Mouse (Mus musculus) neural tube, embryonic 15.5 days (tissue): ENCODE results near the gene Usp34. TPM values are rescaled to one million over a fixed set of nuclear protein-coding genes. Genes with fewer than 3 reads are reported as not detected.

Experiments used
- ATAC-seq: fragments of 200-750 bp; cut with Nextera tagmentation; 2 replicates; pipeline ENCODE4 v1.8.0; 2017; ENCODE audit warnings: mild to moderate bottlenecking, moderate TSS enrichment, moderate library complexity; ENCODE audit not compliant: low FRiP score
- H3K27ac ChIP-seq: fragments of 300-500 bp; sonication (generic); replicated peaks from 2 replicates; pipeline ENCODE4 v1.5.1; 2015; ENCODE audit warnings: mild to moderate bottlenecking, inconsistent platforms
- H3K27me3 ChIP-seq: fragments of 300-500 bp; sonication (generic); replicated peaks from 2 replicates; pipeline ENCODE4 v1.6.1; 2015; ENCODE audit warnings: inconsistent platforms
- H3K36me3 ChIP-seq: fragments of 300-500 bp; sonication (generic); 2 replicates; pipeline ENCODE4 v1.6.1; 2015; ENCODE audit warnings: inconsistent platforms
- H3K4me1 ChIP-seq: fragments of 300-500 bp; sonication (generic); 2 replicates; pipeline ENCODE4 v1.6.1; 2015; ENCODE audit warnings: inconsistent platforms
- H3K4me2 ChIP-seq: fragments of 300-500 bp; sonication (generic); 2 replicates; pipeline ENCODE4 v1.6.1; 2015; ENCODE audit warnings: inconsistent platforms, mild to moderate bottlenecking, moderate library complexity
- H3K4me3 ChIP-seq: fragments of 300-500 bp; sonication (generic); replicated peaks from 2 replicates; pipeline ENCODE4 v1.5.1; 2015; ENCODE audit warnings: mild to moderate bottlenecking, inconsistent platforms
- H3K9ac ChIP-seq: fragments of 300-500 bp; sonication (generic); replicated peaks from 2 replicates; pipeline ENCODE4 v1.6.1; 2015; ENCODE audit warnings: mild to moderate bottlenecking, inconsistent platforms
- H3K9me3 ChIP-seq: fragments of 300-500 bp; sonication (generic); replicated peaks from 2 replicates; pipeline ENCODE4 v1.6.1; 2016; ENCODE audit warnings: inconsistent platforms
- WGBS: fragments of 180-500 bp; shearing (Covaris S2); methylation state at CpG from one replicate; pipeline ENCODE4 v1.1.7; 2015; ENCODE audit warnings: mixed read lengths; 5-methylcytosine and 5-hydroxymethylcytosine counted together
- microRNA-seq: library from miRNA; unstranded; fragments of <30 nt; microRNA quantifications from one replicate; pipeline ENCODE4, GENCODE M21; 2017
- polyA plus RNA-seq: library from polyadenylated mRNA; unstranded; fragments of >200 nt; fragmentation: Nextera tagmentation; extraction: Ambion mirVana; gene quantifications from 2 replicates; pipeline ENCODE4 v1.2.1, GENCODE M21; 2015

The Usp34 gene
- polyA plus RNA-seq, 1 experiment from 2014 or later = 26.3 TPM

DNA sequence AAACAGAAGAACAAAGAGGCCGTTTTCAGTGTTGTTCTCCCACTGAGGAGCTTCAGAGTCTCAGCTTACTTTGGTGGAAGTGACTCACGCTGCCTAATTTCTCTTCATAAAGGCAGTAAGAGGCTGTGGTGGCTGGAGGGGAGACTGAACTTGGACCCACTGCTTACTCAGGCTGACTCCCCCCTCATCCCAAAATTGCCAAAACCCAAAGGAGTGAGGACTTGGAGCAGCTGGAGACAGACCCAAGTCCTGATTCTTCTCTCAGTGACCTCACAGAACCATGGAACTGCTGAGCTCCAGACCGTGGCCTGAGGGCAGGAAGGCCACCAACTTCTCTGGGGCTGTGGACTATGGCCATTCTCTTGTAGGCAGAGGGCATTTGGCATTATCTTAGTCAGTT lies 212.3 kb downstream of the Usp34 start:
- Histone ChIP-seq H3K4me3 (no peak overlapping the region), H3K4me2 (no peak overlapping the region), H3K9me3 (no peaks in the 10 kb centered on the region), H3K36me3 (no peaks in the 10 kb centered on the region), H3K9ac (no peak overlapping the region), H3K27me3 (no peaks in the 10 kb centered on the region), H3K27ac (no peak overlapping the region), H3K4me1 (no peaks in the 10 kb centered on the region)
- WGBS = 81% methylated on average over 3 of the region's 3 CpGs
- ATAC-seq = no peak

DNA sequence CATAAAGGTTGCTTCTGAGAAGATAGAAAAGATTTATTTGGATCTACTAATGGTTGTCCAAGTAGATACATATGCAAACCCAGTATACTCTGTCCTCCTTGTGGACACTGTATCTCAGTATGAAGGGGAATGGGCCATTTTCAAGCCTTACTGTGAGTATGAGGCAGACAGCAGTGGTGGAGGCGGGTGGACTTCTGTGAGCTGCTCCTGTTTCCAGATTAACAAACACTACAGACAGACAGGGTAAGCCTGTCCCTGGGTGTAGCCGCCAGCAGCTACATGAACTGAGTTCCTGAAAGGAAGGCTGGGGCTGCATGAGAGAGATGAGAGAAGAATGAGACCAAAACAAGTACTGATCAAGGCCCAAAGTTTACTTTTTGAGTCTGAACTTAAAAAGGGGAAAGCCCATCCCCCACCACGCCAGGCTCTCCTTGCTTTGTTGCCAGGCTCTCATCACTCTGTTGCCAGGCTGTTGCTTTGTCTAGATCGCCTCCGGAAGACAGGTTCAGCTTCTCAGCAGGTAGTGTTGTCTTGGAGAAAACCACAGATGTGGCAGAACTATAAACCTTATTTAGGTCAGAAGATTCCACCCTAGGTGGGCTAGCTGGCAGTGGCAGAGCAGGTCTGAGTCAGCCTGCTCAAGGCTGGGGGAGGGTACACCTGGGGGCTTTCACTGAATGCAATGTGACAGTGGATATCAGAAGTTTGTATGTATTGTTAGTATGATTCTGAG lies 213.9 kb downstream of the Usp34 start, which contains the start of gene 1700093K21Rik:
Gene 1700093K21Rik (minus strand): TSS at position 683 of the 733 bp plus-strand sequence.
- Histone ChIP-seq H3K4me2 (no peak within 1 kb of the TSS), H3K27me3 (no peaks in the 10 kb centered on the region), H3K4me1 (no peaks in the 10 kb centered on the region), H3K36me3 (no peaks in the 10 kb centered on the region), H3K9me3 (no peaks in the 10 kb centered on the region), H3K9ac (no peak within 1 kb of the TSS), H3K27ac (no peak within 1 kb of the TSS), H3K4me3 (no peak within 1 kb of the TSS)
- WGBS = 38% methylated on average over 5 of the region's 5 CpGs
- no peak for ATAC-seq

DNA sequence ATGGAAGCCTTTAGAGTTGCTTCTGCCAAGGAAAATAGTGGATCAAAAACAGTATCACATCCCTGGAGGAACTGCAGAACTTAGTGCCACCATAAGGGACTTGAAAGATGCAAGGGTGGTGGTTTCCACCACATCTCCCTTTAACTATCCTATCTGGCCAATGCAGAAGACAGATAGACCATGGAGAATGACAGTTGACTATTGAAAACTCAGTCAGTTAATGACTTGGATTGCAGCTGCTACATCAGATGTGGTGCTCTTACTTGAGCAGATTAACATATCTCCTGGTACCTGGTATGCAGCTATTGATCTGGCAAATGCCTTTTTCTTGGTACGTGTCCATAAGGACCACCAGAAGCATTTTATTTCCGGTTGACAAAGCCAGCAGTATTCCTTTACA lies 230.8 kb downstream of the Usp34 start:
- Histone ChIP-seq H3K4me3 (no peak overlapping the region), H3K27me3 (no peaks in the 10 kb centered on the region), H3K36me3 (no peaks in the 10 kb centered on the region), H3K27ac (no peak overlapping the region), H3K9ac (no peak overlapping the region), H3K4me1 (no peaks in the 10 kb centered on the region), H3K9me3 (no peaks in the 10 kb centered on the region), H3K4me2 (no peak overlapping the region)
- ATAC-seq = no peak
- 98% methylated on average over 2 of the region's 2 CpGs for WGBS

Small RNAs within 50 kb of the gene (microRNA-seq; reads per million reads assigned to microRNA genes)
- not detected for gene Gm47279

Other genes with a start within 250 kb of the Usp34 start
- 61.6 and 63.7 TPM in 2 replicates for gene Xpo1, start 50.9 kb upstream of the Usp34 start, polyA plus RNA-seq
- gene Ahsa2, start 191.1 kb downstream of the Usp34 start, polyA plus RNA-seq = 85.7 and 93.8 TPM in 2 replicates
- gene 1700093K21Rik, start 214.3 kb downstream of the Usp34 start, polyA plus RNA-seq = not detected in 2 replicates